Mouse (Mus musculus) stomach, embryonic 16.5 days (tissue): ENCODE results near the gene Fam172a. TPM values are rescaled to one million over a fixed set of nuclear protein-coding genes. Genes with fewer than 3 reads are reported as not detected.

Source experiments
- ATAC-seq: fragments of 200-750 bp; cut with Nextera tagmentation; 2 replicates; pipeline ENCODE4 v1.8.0; 2017; ENCODE audit warnings: moderate number of reproducible peaks, moderate TSS enrichment; ENCODE audit not compliant: insufficient read depth, low FRiP score
- H3K27ac ChIP-seq: fragments of 300-500 bp; sonication (generic); 2 replicates; pipeline ENCODE4 v1.5.1; 2014; ENCODE audit warnings: low read length
- H3K27me3 ChIP-seq: fragments of 300-500 bp; sonication (generic); 2 replicates; pipeline ENCODE4 v1.6.1; 2014; ENCODE audit warnings: low read length, control low read depth, mixed read lengths; ENCODE audit not compliant: control insufficient read depth, insufficient read depth
- H3K36me3 ChIP-seq: fragments of 300-500 bp; sonication (generic); 2 replicates; pipeline ENCODE4 v1.6.1; 2014; ENCODE audit warnings: low read length; ENCODE audit not compliant: control insufficient read depth, insufficient read depth
- H3K4me1 ChIP-seq: fragments of 300-500 bp; sonication (generic); 2 replicates; pipeline ENCODE4 v1.6.1; 2014; ENCODE audit warnings: low read length, control low read depth, mixed read lengths; ENCODE audit not compliant: control insufficient read depth, insufficient read depth
- H3K4me2 ChIP-seq: fragments of 300-500 bp; sonication (generic); 2 replicates; pipeline ENCODE4 v1.6.1; 2014; ENCODE audit warnings: low read depth, low read length, mixed read lengths
- H3K4me3 ChIP-seq: fragments of 300-500 bp; sonication (generic); replicated peaks from 2 replicates; pipeline ENCODE4 v1.5.1; 2014; ENCODE audit warnings: mild to moderate bottlenecking, low read length
- H3K9ac ChIP-seq: fragments of 300-500 bp; sonication (generic); 2 replicates; pipeline ENCODE4 v1.6.1; 2014; ENCODE audit warnings: low read length
- H3K9me3 ChIP-seq: fragments of 300-500 bp; sonication (generic); replicated peaks from 2 replicates; pipeline ENCODE4 v1.6.1; 2016; ENCODE audit warnings: low read length, control low read depth; ENCODE audit not compliant: control insufficient read depth
- WGBS: fragments of 180-500 bp; shearing (Covaris S2); extraction: QIAGEN DNeasy Blood & Tissue Kit; methylation state at CpG from one replicate; pipeline ENCODE4 v1.1.7; 2014; 5-methylcytosine and 5-hydroxymethylcytosine counted together
- polyA plus RNA-seq: library from polyadenylated mRNA; unstranded; fragments of >200 nt; fragmentation: Nextera tagmentation; extraction: Ambion mirVana; gene quantifications from 2 replicates; pipeline ENCODE4 v1.2.1, GENCODE M21; 2015

The Fam172a gene
- polyA plus RNA-seq, 1 experiment from 2014 or later = 25.6 TPM

GRCm38 (mm10) chr13:78201871-78202565, 500.2 kb downstream of the Fam172a start:
- H3K27me3 ChIP-seq = peaks cover 5% of the 10 kb centered on the region
- no peaks in the 10 kb centered on the region for H3K36me3 ChIP-seq
- WGBS = under 1% methylated on average over 22 of the region's 22 CpGs
- 0 out of 2 replicates have a peak, but pooled peaks have one; percentile 3 for ATAC-seq
- peak overlapping the region; percentile 80 for H3K9ac ChIP-seq
- peak overlapping the region; percentile 64 for H3K4me3 ChIP-seq
- H3K4me1 ChIP-seq = peaks cover 12% of the 10 kb centered on the region
- peak overlapping the region; percentile 92 for H3K27ac ChIP-seq
- H3K9me3 ChIP-seq = no peaks in the 10 kb centered on the region
- peak overlapping the region; percentile 57 for H3K4me2 ChIP-seq

DNA sequence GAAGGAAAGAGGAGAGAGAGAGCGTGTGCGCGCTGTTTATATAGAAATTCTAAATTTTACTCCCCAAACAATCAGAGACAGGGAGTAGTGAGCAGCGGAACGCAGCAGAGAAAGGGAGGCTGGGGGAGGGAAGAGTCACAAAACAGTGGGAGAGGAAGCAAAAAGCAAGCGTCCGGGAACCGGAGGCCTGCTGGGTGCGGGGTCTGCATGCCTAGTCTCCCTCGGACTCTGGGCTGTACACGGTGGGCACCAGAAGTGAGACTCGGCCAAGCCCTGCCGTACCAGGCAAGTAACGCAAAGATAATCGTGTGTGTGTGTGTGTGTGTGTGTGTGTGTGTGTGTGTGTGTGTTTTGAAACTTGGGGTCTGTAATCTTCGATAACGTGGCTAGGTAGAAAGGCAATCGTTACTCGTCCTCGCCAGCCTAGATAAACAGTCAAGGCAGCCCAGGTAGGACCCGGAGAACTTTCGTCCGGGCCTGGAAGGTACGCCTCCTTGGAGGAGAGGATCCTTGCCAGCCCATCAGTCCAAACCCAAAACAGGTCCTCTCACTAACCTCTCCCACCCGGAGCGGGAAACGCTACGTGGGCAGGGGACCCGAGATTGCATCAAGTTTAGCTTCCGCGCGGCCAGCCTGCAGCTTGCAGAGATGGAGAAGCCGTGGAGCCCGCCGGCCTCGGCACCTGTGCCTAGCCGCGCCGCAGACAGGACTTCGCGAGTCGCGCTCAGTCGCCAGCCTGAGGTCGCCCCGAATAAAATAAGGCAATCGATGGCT, 500.9 kb downstream of the Fam172a start:
- H3K9ac ChIP-seq = peak overlapping the region; percentile 80
- no peaks in the 10 kb centered on the region for H3K36me3 ChIP-seq
- H3K4me2 ChIP-seq = peak overlapping the region; percentile 57
- peak overlapping the region; percentile 92 for H3K27ac ChIP-seq
- under 1% methylated on average over 47 of the region's 47 CpGs for WGBS
- peaks cover 12% of the 10 kb centered on the region for H3K4me1 ChIP-seq
- H3K9me3 ChIP-seq = no peaks in the 10 kb centered on the region
- H3K27me3 ChIP-seq = peaks cover 9% of the 10 kb centered on the region
- no peak for ATAC-seq
- H3K4me3 ChIP-seq = peak overlapping the region; percentile 64

- under 1% methylated on average over 35 of the region's 37 CpGs for WGBS
- Histone ChIP-seq H3K9me3 (no peaks in the 10 kb centered on the region), H3K36me3 (no peaks in the 10 kb centered on the region), H3K9ac (peak overlapping the region; percentile 80), H3K27ac (peak overlapping the region; percentile 92), H3K27me3 (peaks cover 9% of the 10 kb centered on the region), H3K4me2 (peak overlapping the region; percentile 57), H3K4me1 (peaks cover 12% of the 10 kb centered on the region), H3K4me3 (peak overlapping the region; percentile 64)
- ATAC-seq = peak; percentile 48
Measured at GRCm38 (mm10) chr13:78203348-78204061, 501.7 kb downstream of the Fam172a start.

DNA sequence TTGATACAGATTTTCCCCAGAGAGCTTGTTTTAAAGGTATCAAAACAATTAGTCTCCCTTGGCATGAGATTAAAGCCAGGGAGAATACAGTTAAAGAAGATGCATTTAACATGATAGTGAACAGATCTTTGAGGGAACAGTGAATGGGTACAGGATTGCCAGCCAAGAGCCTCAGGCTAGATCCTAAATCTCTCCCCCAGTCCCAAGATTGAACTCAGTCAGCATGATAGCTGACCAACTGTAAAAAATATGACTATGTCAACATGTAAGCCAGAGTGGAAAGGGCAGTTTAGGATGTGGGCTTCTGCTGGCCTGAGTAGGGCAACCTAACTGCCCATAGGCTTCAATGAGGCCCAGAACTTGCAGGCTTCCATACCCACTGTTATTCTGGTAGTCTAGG, 503.6 kb downstream of the Fam172a start:
- Histone ChIP-seq H3K4me2 (no peak overlapping the region), H3K4me1 (peaks cover 15% of the 10 kb centered on the region), H3K4me3 (no peak overlapping the region), H3K9me3 (no peaks in the 10 kb centered on the region), H3K36me3 (no peaks in the 10 kb centered on the region), H3K9ac (no peak overlapping the region), H3K27me3 (peaks cover 9% of the 10 kb centered on the region), H3K27ac (no peak overlapping the region)
- no peak for ATAC-seq

- peak overlapping the region; percentile 12; the same call in 1 of the 2 replicates for H3K4me3 ChIP-seq
- H3K27ac ChIP-seq = no peak overlapping the region
- ATAC-seq = no peak
- H3K9ac ChIP-seq = no peak overlapping the region
- H3K27me3 ChIP-seq = 0 out of 2 replicates have a peak, but pooled peaks cover 14% of the 10 kb centered on the region
- peaks cover 18% of the 10 kb centered on the region for H3K4me1 ChIP-seq
- H3K9me3 ChIP-seq = no peaks in the 10 kb centered on the region
- no peaks in the 10 kb centered on the region for H3K36me3 ChIP-seq
- 47% methylated on average over 7 of the region's 7 CpGs for WGBS
- H3K4me2 ChIP-seq = peak overlapping the region; percentile 44
Measured at GRCm38 (mm10) chr13:78206891-78207430, 505.1 kb downstream of the Fam172a start.

DNA sequence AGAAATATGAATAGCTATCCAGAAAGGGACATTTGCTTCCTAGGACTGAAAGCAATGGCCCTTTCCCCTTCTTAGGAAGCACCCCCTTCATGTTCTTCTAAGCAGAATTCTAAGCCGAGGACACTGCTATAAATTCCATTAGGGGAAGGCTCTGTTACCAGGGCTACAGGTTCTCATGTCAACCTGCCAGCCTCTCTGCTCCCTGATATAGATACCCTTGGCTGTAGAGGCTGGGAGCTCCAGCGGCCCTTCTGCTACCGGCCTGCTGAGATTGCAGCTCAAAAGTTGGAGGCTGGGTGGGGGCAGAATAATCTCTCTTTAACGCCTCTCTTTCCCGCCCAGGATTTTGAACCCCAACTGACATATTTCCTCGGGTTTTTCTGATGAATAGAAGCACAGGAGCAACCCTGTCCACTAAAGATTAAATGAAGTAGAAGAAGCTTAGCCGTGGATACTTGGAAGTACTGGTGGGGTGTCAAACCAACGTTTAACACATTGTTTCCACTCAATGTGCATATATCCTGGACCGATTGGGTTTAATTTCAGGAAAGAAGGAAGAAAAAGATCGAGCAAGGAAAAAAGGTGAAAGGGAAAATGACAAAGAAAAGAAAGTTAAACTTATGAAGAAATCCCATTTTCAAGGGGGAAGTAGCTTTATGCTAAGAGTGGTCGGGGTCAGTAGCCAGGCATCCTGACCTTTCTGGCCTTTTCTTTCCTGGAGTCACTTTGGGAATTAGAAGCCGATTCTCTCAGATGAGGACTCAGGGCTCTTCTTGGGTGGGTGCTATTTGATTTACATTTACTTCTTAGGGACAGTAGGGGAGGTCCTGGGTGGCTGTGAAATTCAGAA, 506.2 kb downstream of the Fam172a start:
- H3K27me3 ChIP-seq = peaks cover 16% of the 10 kb centered on the region; the same call in 1 of the 2 replicates
- peak overlapping the region; percentile 23 for H3K4me2 ChIP-seq
- H3K36me3 ChIP-seq = no peaks in the 10 kb centered on the region
- no peaks in the 10 kb centered on the region for H3K9me3 ChIP-seq
- WGBS = 33% methylated on average over 12 of the region's 12 CpGs
- ATAC-seq = no peak
- H3K27ac ChIP-seq = no peak overlapping the region
- H3K4me1 ChIP-seq = peaks cover 11% of the 10 kb centered on the region
- no peak overlapping the region for H3K4me3 ChIP-seq
- 0 out of 2 replicates have a peak overlapping the region, but pooled peaks have one; percentile 15 for H3K9ac ChIP-seq

GRCm38 (mm10) chr13:78208689-78209410, 507.0 kb downstream of the Fam172a start:
- Histone ChIP-seq H3K27ac (no peak overlapping the region), H3K9me3 (no peaks in the 10 kb centered on the region), H3K4me1 (peaks cover 9% of the 10 kb centered on the region), H3K4me3 (no peak overlapping the region), H3K36me3 (no peaks in the 10 kb centered on the region), H3K9ac (no peak overlapping the region), H3K27me3 (peaks cover 14% of the 10 kb centered on the region; the same call in 1 of the 2 replicates), H3K4me2 (no peak overlapping the region; the same call in 1 of the 2 replicates)
- 40% methylated on average over 14 of the region's 14 CpGs for WGBS
- no peak for ATAC-seq

DNA sequence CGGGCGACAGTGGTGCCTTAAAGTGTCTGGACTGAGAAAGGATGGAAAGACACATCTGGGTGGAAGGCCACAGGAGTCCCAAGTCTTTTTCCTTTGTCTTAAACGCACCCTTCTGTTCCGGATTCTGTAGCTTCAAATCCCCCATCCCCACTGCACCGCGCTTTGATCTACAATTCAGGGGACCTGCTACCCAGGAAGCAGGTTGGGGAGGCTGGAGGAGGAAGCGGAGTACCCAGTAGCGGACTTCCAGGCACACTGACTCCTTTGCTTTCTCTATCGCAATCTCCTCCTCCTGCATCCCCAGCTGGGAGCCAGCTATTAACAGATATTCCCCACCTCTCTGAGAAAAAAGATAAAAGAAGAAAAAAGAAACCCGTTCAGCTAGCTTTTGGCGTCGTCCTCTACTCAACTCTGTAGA, 507.8 kb downstream of the Fam172a start:
- Histone ChIP-seq H3K4me1 (peaks cover 6% of the 10 kb centered on the region), H3K9me3 (no peaks in the 10 kb centered on the region), H3K36me3 (no peaks in the 10 kb centered on the region), H3K4me2 (peak overlapping the region; percentile 65), H3K27me3 (peaks cover 12% of the 10 kb centered on the region; the same call in 1 of the 2 replicates), H3K4me3 (peak overlapping the region; percentile 36), H3K27ac (no peak overlapping the region), H3K9ac (peak overlapping the region; percentile 59)
- no peak for ATAC-seq
- 12% methylated on average over 12 of the region's 12 CpGs for WGBS
